Mouse (Mus musculus): ENCODE data around the gene Lsm4.

Gene Lsm4

GRCm38 (mm10) chr8:70650351-70650750 is 22.7 kb upstream of the Lsm4 start:
- no peak for DNase-seq

- peak; percentile 89 for DNase-seq
These were observed 19.8 kb upstream of the Lsm4 start for GRCm38 (mm10) chr8:70653226-70653625.

- no peak for DNase-seq
These were observed 18.9 kb upstream of the Lsm4 start for GRCm38 (mm10) chr8:70654121-70654520.

- no peak for DNase-seq
These were observed 17.6 kb upstream of the Lsm4 start for GRCm38 (mm10) chr8:70655469-70655868.

GRCm38 (mm10) chr8:70656193-70656790 is 16.8 kb upstream of the Lsm4 start:
- DNase-seq: no peak

GRCm38 (mm10) chr8:70657214-70657613 is 15.8 kb upstream of the Lsm4 start:
- no peak for DNase-seq

GRCm38 (mm10) chr8:70657739-70658138 is 15.3 kb upstream of the Lsm4 start:
- DNase-seq: no peak

GRCm38 (mm10) chr8:70658897-70659603 is 14.0 kb upstream of the Lsm4 start:
- peak; percentile 62 for DNase-seq

- peak; percentile 97 for DNase-seq
These were observed 13.3 kb upstream of the Lsm4 start for GRCm38 (mm10) chr8:70659604-70660272.

- peak; percentile 68 for DNase-seq
These were observed 12.7 kb upstream of the Lsm4 start, which contains the start of gene Pgpep1 for GRCm38 (mm10) chr8:70660273-70660725. Gene Pgpep1, minus strand, starts transcription at chr8:70660388.

GRCm38 (mm10) chr8:70663691-70664090 is 9.4 kb upstream of the Lsm4 start:
- DNase-seq: no peak

- no peak for DNase-seq
These were observed 8.4 kb upstream of the Lsm4 start for GRCm38 (mm10) chr8:70664631-70665030.

- DNase-seq: peak; percentile 87
These were observed 7.4 kb upstream of the Lsm4 start for GRCm38 (mm10) chr8:70665599-70665998.

- peak; percentile 57 for DNase-seq
These were observed 6.0 kb upstream of the Lsm4 start for GRCm38 (mm10) chr8:70667071-70667470.

GRCm38 (mm10) chr8:70671615-70672324 is 1.3 kb upstream of the Lsm4 start:
- peak; percentile 80 for DNase-seq

GRCm38 (mm10) chr8:70672325-70673078 is 546 bp upstream of the Lsm4 start:
- no peak for DNase-seq

GRCm38 (mm10) chr8:70674109-70674508 is 1.1 kb downstream of the Lsm4 start:
- peak; percentile 12 for DNase-seq

GRCm38 (mm10) chr8:70674716-70675115 is 1.7 kb downstream of the Lsm4 start:
- DNase-seq: peak; percentile 14

- DNase-seq: peak; percentile 4
These were observed 2.3 kb downstream of the Lsm4 start for GRCm38 (mm10) chr8:70675336-70675735.

GRCm38 (mm10) chr8:70677451-70678080 is 4.5 kb downstream of the Lsm4 start:
- DNase-seq: peak; percentile 70

GRCm38 (mm10) chr8:70678679-70679078 is 5.6 kb downstream of the Lsm4 start:
- DNase-seq: no peak

- no peak for DNase-seq
These were observed 6.4 kb downstream of the Lsm4 start for GRCm38 (mm10) chr8:70679404-70679803.

Measured in kidney, postnatal 14 days (tissue).